Mouse (Mus musculus): ENCODE data around the gene Nod2. TPM values are rescaled to one million over a fixed set of nuclear protein-coding genes. Genes with fewer than 3 reads are reported as not detected.

Nod2 gene
- 1.4 TPM for polyA plus RNA-seq (2014; fragmentation: Illumina TruSeq; extraction: RNeasy Lipid Tissue Mini Kit (QIAGEN cat#74804); ENCODE audit: low read depth, low replicate concordance)

DNA sequence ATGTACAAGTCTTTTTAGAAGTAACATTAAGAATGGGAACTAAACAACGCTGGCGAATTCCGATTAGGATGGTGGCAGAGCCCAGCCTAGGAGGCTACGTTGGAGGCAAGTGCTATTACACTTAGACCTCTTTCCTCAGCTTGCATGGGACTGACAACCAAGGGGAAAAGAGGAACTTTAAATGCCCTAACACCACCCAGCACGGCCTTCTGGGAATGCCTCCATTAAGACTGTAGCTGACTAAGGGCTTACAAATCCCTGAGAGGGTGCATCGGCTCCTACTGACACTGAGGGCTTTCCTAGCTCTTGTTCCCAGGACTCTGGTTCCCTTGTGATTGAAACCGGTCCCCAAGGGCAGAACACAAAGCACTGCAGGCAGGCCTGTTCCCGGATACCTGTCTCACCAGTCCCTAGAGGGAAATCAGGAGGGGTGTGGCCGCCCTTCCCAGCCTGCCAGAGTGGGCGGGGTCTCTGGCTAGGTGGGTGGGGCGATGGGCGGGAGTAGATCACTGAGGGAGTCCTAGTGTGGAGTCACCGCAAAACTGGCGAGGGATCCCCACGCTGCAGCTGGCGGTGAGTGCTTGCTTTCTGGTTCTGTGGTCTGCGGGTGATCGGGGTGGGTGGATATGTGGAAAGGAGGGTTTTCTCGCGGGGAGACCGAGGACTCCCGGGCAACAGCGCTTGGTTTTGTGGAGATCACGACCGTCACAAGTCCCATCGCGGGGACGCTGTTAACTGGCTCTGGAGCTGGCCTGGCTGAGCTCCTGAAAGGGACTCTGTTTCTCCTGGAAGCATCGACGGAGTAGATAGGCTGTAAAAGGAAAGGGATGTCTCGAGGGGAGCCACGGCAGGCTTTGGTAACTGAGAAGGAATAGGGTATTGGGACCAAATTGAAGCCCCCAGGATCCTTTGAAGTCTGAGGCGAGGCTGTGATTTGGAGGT is at the start of gene Nod2:
Gene Nod2, plus strand, starts transcription at position 479 of the 942 bp plus-strand sequence.

DNA sequence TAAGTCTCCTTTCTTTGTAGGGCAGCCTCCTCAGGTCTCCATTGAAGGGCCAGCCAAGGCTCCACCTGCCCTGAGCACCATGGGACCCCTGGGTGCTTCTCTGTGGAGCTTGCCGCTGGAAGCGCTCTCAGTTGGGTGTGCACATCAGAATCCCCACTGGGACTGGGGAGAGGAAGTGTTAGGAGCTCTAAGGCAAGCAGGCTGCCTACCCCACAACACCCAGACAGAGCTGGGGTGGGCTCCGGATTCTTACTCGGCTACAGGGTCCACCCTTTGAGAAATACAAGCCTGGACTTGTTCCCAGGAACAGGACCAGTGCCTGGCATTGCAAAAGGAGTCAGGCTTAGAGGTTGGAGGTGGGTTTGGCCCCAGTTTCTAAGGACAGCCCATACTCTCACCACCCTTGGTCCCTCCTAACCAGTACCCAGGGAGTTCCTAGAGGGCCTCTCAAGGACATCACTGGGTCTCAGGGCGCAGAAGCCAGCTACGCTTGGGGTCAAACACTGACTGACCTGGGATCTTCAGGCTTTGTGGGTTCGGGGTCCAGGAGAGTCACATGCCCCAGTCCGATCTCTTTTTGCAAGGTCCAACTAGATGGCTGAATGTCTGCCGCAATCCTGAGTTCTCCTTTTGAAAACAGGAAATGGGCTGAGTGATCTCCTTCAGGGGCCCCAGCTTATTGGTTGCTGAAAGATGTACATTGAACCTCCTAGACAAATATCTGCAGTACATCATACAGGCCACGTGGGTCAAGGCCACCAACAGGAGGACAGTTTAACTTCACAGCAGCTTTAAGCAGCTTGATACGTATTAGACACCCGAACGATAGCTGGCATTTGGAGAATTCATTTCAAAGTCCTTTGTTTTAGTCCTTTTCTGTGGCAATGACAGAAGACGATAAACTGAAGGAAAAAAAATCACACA is 11.4 kb upstream of the Nod2 start, which contains the start of gene Snx20:
Gene Snx20, minus strand, starts transcription at position 655 of the 924 bp plus-strand sequence.

DNA sequence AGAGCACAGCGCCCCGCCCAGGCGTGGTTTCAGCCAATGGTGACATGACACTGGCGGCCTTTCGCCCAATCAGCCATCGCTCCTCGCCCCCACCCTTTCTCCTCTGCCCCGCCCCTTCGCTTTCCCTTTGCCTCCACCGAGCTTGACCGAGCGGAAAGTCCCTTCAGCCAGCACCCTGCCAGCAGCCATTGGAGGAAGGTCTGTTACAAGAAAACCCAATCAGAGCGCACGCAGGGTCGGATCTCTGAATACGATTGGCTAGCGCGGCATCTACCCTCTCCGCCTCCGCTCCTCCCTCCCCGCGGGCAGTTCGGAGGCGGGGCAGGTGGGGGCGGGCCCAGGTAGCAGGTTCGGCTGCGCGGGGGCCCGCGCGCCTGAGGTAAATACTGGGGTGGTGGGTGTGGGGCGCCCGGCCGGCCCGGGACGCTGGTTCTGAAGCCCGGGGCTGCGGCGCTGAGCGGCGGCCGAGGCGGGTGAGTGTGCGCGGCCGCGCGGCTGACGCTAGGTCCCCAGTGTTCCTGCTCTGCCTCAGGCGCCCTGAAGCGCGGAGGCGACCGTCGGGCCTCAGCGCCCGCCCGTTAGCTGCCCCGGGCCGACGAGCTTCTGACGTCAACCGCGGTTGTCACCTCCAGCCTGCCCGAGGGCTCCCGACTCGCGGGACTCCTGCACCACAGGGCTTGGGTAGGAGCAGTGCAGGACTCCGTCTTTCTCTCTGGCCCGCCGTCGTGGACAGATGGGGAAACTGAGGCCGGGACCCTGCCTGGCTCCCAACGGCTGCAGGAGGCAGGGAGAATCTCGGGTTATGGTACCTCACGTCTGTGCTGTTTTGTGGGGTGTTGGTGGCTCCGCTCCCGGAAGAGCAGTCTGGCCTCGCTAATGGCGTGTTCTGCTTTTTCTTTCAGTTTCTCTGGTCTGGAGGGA is 49.9 kb downstream of the Nod2 start, which contains the start of gene Cyld:
Gene Cyld, plus strand, starts transcription at position 308 of the 921 bp plus-strand sequence.

Other genes with a start within 250 kb of the Nod2 start
- gene Nkd1, start 126.0 kb upstream of the Nod2 start, polyA plus RNA-seq (2014; fragmentation: Illumina TruSeq; extraction: RNeasy Lipid Tissue Mini Kit (QIAGEN cat#74804); ENCODE audit: low read depth, low replicate concordance), result 3.0 TPM
- gene Snx20, start 11.2 kb upstream of the Nod2 start, polyA plus RNA-seq (2014; fragmentation: Illumina TruSeq; extraction: RNeasy Lipid Tissue Mini Kit (QIAGEN cat#74804); ENCODE audit: low read depth, low replicate concordance), result 1.7 TPM
- 17.7 TPM for gene Cyld, start 49.7 kb downstream of the Nod2 start, polyA plus RNA-seq (2014; fragmentation: Illumina TruSeq; extraction: RNeasy Lipid Tissue Mini Kit (QIAGEN cat#74804); ENCODE audit: low read depth, low replicate concordance)